Mouse (Mus musculus): ENCODE results near the gene BC029722. TPM values are rescaled to one million over a fixed set of nuclear protein-coding genes. Genes with fewer than 3 reads are reported as not detected.

BC029722 gene
- total and polyA plus RNA-seq, 3 experiments, result 12.4 to 33.8 (median 22.7) TPM

GRCm38 (mm10) chr2:155786905-155787304 is 32.3 kb downstream of the BC029722 start:
- no peak overlapping the region for H3K4me2 ChIP-seq (ENCODE audit: insufficient read depth, low read depth, poor library complexity, severe bottlenecking)
- H3K27me3 ChIP-seq (replicated peaks), result peaks cover 67% of the 10 kb centered on the region
- no peaks in the 10 kb centered on the region for H3K79me2 ChIP-seq (replicated peaks; ENCODE audit: control insufficient read depth, extremely low read depth, insufficient read depth, poor library complexity, severe bottlenecking)
- no peak for DNase-seq (ENCODE audit: extremely low read depth)
- in situ Hi-C loops (cut with MboI; ENCODE audit: low pct_ligation_motif_present, low pct_unique_long_range_greater_than_20kb, low sequenced_read_pairs), result no loop called here
- TF ChIP-seq JUND (conservative IDR thresholded peaks at IDR 0.05; ENCODE audit: low read depth, low read length), result no peak
- TF ChIP-seq PAX5 (IDR thresholded peaks at IDR 0.05; ENCODE audit: low read length), result no peak
- TF ChIP-seq POLR2AphosphoS2 (IDR thresholded peaks at IDR 0.05; ENCODE audit: low read depth, low read length), result no peak
- no peak for TF ChIP-seq E2F4 (IDR thresholded peaks at IDR 0.05; ENCODE audit: insufficient replicate concordance, low read depth, low read length)
- dilution Hi-C loops (cut with MboI; ENCODE audit: extremely low pct_ligation_motif_present, extremely low pct_unique_long_range_greater_than_20kb, low sequenced_read_pairs), result no loop called here
- H3K36me3 ChIP-seq (replicated peaks in 1 of 2; ENCODE audit: control insufficient read depth in 1 of 2, insufficient read depth in 1 of 2, low read length in 1 of 2), result no peaks in the 10 kb centered on the region
- H3K9ac ChIP-seq (ENCODE audit: insufficient read depth, low read depth), result no peak overlapping the region
- peaks cover 0 to 2% of the 10 kb centered on the region in 2 experiments; a peak in 1 of 4 replicates for H3K4me1 ChIP-seq (ENCODE audit: control insufficient read depth in 1 of 2, insufficient read depth in 2 of 2)
- no peak overlapping the region for H3K4me3 ChIP-seq (replicated peaks in 1 of 3; ENCODE audit: low read depth in 2 of 3, low read length in 2 of 3, poor library complexity in 1 of 3)
- no peak overlapping the region for H3K27ac ChIP-seq (ENCODE audit: insufficient read depth, low read depth)
- no peaks in the 10 kb centered on the region for H3K9me3 ChIP-seq (replicated peaks; ENCODE audit: low read length)

GRCm38 (mm10) chr2:155784534-155784933 is 34.7 kb downstream of the BC029722 start:
- Histone ChIP-seq H3K27ac (ENCODE audit: insufficient read depth, low read depth) (no peak overlapping the region), H3K36me3 (replicated peaks in 1 of 2; ENCODE audit: control insufficient read depth in 1 of 2, insufficient read depth in 1 of 2, low read length in 1 of 2) (no peaks in the 10 kb centered on the region), H3K9me3 (replicated peaks; ENCODE audit: low read length) (no peaks in the 10 kb centered on the region), H3K79me2 (replicated peaks; ENCODE audit: control insufficient read depth, extremely low read depth, insufficient read depth, poor library complexity, severe bottlenecking) (no peaks in the 10 kb centered on the region), H3K27me3 (replicated peaks) (peaks cover 59% of the 10 kb centered on the region), H3K4me2 (ENCODE audit: insufficient read depth, low read depth, poor library complexity, severe bottlenecking) (no peak overlapping the region), H3K4me1 (ENCODE audit: control insufficient read depth in 1 of 2, insufficient read depth in 2 of 2) (no peaks in the 10 kb centered on the region; a peak in 1 of 4 replicates), H3K4me3 (replicated peaks in 1 of 3; ENCODE audit: low read depth in 2 of 3, low read length in 2 of 3, poor library complexity in 1 of 3) (no peak overlapping the region), H3K9ac (ENCODE audit: insufficient read depth, low read depth) (no peak overlapping the region)
- dilution Hi-C loops (cut with MboI; ENCODE audit: extremely low pct_ligation_motif_present, extremely low pct_unique_long_range_greater_than_20kb, low sequenced_read_pairs) (no loop called here), in situ Hi-C loops (cut with MboI; ENCODE audit: low pct_ligation_motif_present, low pct_unique_long_range_greater_than_20kb, low sequenced_read_pairs) (no loop called here)
- TF ChIP-seq TCF12 (IDR thresholded peaks at IDR 0.05; ENCODE audit: low read depth, low read length) (no peak), KAT2A (IDR thresholded peaks at IDR 0.05; ENCODE audit: insufficient replicate concordance, low read length) (no peak), ZC3H11A (IDR thresholded peaks at IDR 0.05; ENCODE audit: low read depth, low read length) (no peak), ZKSCAN1 (IDR thresholded peaks at IDR 0.05; ENCODE audit: borderline replicate concordance, low read depth, low read length) (no peak), NELFE (IDR thresholded peaks at IDR 0.05; ENCODE audit: low read depth, low read length) (no peak), MEF2A (IDR thresholded peaks at IDR 0.05; ENCODE audit: borderline replicate concordance, low read depth, low read length) (no peak), HCFC1 (IDR thresholded peaks at IDR 0.05; ENCODE audit: low read depth, low read length) (no peak), USF1 (IDR thresholded peaks at IDR 0.05; ENCODE audit: low read depth, low read length) (no peak), EP300 (IDR thresholded peaks at IDR 0.05; ENCODE audit: low read length) (no peak)
- no peak for DNase-seq (ENCODE audit: extremely low read depth)

- H3K27me3 ChIP-seq (replicated peaks), result peaks cover 54% of the 10 kb centered on the region
- no peak overlapping the region for H3K4me3 ChIP-seq (replicated peaks in 1 of 3; ENCODE audit: low read depth in 2 of 3, low read length in 2 of 3, poor library complexity in 1 of 3)
- no peak overlapping the region for H3K4me2 ChIP-seq (ENCODE audit: insufficient read depth, low read depth, poor library complexity, severe bottlenecking)
- no peak overlapping the region for H3K27ac ChIP-seq (ENCODE audit: insufficient read depth, low read depth)
- in situ Hi-C loops (cut with MboI; ENCODE audit: low pct_ligation_motif_present, low pct_unique_long_range_greater_than_20kb, low sequenced_read_pairs), result no loop called here
- H3K9ac ChIP-seq (ENCODE audit: insufficient read depth, low read depth), result no peak overlapping the region
- TF ChIP-seq UBTF (IDR thresholded peaks at IDR 0.05; ENCODE audit: low read depth, low read length) (no peak), E2F4 (IDR thresholded peaks at IDR 0.05; ENCODE audit: insufficient replicate concordance, low read depth, low read length) (no peak), BHLHE40 (IDR thresholded peaks at IDR 0.05; ENCODE audit: low read depth, low read length) (no peak), ETS1 (conservative IDR thresholded peaks at IDR 0.05; ENCODE audit: low read depth, low read length) (no peak), SMC3 (IDR thresholded peaks at IDR 0.05; ENCODE audit: low read depth, low read length) (no peak), CHD2 (IDR thresholded peaks at IDR 0.05; ENCODE audit: low read length) (no peak)
- DNase-seq (ENCODE audit: extremely low read depth), result no peak
- H3K36me3 ChIP-seq (replicated peaks in 1 of 2; ENCODE audit: control insufficient read depth in 1 of 2, insufficient read depth in 1 of 2, low read length in 1 of 2), result no peaks in the 10 kb centered on the region
- peaks cover 5 to 6% of the 10 kb centered on the region in 2 experiments for H3K4me1 ChIP-seq (ENCODE audit: control insufficient read depth in 1 of 2, insufficient read depth in 2 of 2)
- H3K79me2 ChIP-seq (replicated peaks; ENCODE audit: control insufficient read depth, extremely low read depth, insufficient read depth, poor library complexity, severe bottlenecking), result no peaks in the 10 kb centered on the region
- H3K9me3 ChIP-seq (replicated peaks; ENCODE audit: low read length), result peaks cover 5% of the 10 kb centered on the region
- dilution Hi-C loops (cut with MboI; ENCODE audit: extremely low pct_ligation_motif_present, extremely low pct_unique_long_range_greater_than_20kb, low sequenced_read_pairs), result no loop called here
Measured at GRCm38 (mm10) chr2:155779506-155779905, 39.7 kb downstream of the BC029722 start.

Measured in CH12.LX (cell line).